Mouse (Mus musculus) embryo, embryonic 10 days (tissue): ENCODE results near the gene Usp22.
A peak's percentile ranks its signal among the peaks of the same experiment; 100 is the strongest.
"Not testable (repeated sequence)": the region's sequence is repeated elsewhere in the genome, so short reads cannot be mapped to it uniquely, and the experiment has no call there.

Experiments
- DNase-seq: peaks from one replicate; pipeline ENCODE4 v3.0.0-alpha.2; 2015; ENCODE audit warnings: low spot score

The Usp22 gene

DNA sequence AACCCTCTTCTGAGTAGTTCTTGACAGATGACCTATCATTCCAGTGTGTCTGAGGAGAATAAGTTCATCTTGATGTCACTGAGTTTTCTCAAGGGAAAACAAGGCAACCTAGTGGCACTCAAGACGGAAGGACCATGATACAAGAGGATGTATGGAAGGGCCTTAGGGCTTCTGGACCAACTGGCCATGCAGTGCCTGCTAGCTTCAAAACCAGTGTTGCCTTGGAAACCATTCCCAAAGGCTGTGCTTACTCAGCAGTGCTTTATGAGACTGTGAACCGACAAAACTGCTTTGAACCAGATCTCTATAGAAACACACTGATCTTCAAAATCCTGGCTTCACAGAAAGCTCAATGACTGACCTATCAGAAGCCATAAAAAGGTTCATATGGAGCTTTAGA is 15.9 kb upstream of the Usp22 start:
- DNase-seq: no peak

GRCm38 (mm10) chr11:61183820-61184219 is 9.0 kb upstream of the Usp22 start:
- DNase-seq: no peak

GRCm38 (mm10) chr11:61181624-61182023 is 6.8 kb upstream of the Usp22 start:
- no peak for DNase-seq

- no peak for DNase-seq
Measured at GRCm38 (mm10) chr11:61180361-61180760, 5.5 kb upstream of the Usp22 start.

- DNase-seq: no peak
Measured at GRCm38 (mm10) chr11:61176321-61176720, 1.5 kb upstream of the Usp22 start.

GRCm38 (mm10) chr11:61175778-61176177 is 923 bp upstream of the Usp22 start:
- no peak for DNase-seq

DNA sequence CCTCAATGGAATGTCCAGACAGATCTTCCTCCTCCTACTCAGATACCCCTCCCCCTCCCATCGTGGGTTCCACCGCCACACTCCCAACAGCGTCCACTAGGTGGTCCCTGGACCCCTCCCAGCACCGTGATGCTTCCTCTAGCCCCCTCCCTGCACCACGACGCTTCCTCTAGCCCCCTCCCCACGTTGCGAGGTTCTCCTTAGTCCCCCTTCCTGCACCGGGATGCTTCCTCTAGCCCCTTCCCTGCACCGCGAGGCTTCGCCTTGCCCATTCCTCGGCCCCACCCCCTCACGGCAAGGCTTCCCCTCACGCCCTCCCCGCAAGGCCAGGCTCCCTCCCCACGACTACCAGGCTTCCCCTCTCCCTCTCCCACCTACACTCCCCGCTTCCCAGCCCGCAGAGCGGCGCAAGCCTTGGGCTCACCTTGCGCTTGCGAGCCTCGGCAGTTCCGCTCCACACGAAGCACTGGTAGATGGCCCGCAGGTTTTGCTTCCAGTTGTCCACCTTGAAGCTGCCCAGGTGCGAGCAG is 499 bp downstream of the Usp22 start:
- DNase-seq: peak; percentile 82

DNA sequence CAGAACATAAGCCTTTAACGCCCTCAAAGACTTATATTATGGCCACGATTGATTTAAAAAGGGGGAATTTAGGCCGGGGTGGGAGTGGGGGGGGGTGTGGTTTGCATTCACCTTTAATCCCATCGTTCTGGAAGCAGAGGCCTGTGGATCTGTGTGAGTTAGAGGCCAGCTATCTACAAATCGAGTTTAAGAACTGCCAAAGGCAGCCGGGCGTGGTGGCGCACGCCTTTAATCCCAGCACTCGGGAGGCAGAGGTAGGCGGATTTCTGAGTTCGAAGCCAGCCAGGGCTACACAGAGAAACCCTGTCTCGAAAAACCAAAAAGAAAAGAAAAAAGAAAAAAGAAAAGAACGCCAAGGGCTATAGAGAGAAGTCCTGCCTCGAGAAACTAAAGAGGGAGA is 1.4 kb downstream of the Usp22 start:
- not testable (repeated sequence) for DNase-seq

- no peak for DNase-seq
Measured at GRCm38 (mm10) chr11:61170184-61170583, 4.7 kb downstream of the Usp22 start.

DNA sequence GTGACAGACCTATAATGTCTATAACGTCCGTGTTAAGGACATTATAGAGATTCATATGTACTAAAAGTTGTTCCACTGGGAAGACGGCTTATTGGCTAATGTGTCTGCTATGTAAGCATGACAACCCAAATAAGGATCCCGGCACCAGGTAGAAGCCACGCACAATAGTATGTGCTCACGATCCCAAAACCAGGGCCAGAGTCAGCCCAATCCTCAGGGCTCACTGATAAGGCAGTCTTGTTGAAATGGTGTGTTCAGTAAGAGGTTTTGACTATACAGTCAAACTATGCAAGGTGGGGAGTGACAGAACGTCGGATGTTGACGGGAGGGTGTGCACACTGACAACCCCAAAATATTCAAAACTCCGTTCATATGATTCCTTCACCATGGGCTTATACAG is 10.0 kb downstream of the Usp22 start:
- DNase-seq: no peak

DNA sequence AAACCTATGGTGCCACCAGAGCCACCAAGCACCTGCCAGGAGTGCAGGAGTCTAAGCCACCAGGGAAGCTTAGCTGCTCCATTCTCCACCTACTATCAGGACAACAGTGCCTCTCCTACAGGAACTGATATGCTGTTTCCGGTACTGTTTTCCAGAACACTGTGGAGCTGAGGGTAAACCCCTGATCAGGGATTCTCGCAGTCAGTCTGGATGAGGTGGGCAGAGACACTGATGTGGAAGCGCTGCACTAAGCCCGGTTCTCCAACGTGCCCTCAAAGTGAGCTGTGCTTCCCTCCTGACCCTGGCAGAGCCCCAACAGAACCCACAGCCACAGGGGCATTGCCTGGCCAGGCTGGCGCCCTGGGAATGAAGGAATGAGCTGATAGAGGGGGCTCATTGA is 10.5 kb downstream of the Usp22 start:
- DNase-seq: no peak

- DNase-seq: no peak
Measured at GRCm38 (mm10) chr11:61163341-61163740, 11.5 kb downstream of the Usp22 start.

DNA sequence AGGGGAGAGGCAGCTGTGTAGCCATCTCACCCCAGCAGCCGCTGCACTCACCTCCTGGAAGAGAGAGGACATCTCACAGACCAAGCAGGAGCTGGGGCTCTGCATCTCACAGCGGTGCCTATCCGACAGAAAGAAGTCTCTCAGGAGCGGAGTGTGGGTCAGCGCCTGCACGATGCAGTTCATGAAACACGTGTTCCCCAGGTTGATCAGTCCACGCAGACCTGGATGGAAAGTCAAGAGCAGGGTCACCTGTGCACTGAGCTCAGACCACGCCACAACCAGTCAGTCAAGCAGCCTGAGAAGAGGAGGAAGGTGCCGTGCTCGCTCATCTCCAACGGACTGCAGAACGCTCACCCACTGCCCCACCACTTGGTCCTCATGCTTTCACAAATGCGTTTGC is 12.1 kb downstream of the Usp22 start:
- no peak for DNase-seq

GRCm38 (mm10) chr11:61161121-61161520 is 13.7 kb downstream of the Usp22 start:
- no peak for DNase-seq

DNA sequence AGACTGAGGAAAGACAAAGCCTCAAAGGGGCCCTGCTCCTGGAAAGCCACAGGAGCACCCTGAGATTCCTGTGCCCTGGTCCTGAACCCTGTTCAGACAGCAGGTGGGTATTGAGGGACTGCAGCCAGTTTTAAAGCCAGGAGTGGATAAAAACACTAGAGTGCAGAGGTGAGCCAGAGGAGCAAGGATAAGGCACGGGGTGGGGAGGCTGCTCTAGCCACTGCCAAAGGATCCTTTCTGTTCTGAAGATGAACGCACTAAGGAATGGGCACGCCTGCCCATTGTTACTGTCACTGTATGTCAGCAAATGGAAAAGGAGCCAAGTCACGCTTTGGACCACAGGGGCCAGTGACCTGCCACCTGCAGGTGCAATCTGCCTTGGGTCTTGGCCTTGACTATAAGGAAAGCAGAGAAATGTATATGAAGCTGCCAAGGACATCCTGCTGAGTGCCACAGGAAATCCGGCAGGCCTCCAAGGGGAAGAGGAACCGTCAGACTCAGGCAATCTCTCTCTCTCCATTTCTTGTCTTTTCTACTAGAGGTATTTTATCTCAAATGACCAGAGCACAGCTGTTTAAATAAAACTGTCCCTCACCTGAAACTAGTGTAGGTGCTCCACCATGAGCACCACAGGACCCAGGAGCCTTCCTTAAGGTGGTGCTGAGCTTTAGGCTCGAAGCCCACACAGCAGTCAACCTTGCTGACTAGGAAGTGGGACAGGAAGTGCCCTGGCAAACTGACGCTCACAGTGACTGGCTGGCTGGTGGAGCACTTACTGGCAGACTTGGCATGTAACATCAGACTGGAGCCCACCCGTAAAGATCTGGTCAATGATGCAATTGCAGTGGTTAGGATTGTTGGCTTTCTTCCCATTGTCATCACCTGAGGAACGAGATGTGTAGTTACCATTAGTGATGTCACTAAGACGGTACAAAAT is 14.8 kb downstream of the Usp22 start:
- no peak for DNase-seq

GRCm38 (mm10) chr11:61158141-61158540 is 16.7 kb downstream of the Usp22 start:
- no peak for DNase-seq

DNA sequence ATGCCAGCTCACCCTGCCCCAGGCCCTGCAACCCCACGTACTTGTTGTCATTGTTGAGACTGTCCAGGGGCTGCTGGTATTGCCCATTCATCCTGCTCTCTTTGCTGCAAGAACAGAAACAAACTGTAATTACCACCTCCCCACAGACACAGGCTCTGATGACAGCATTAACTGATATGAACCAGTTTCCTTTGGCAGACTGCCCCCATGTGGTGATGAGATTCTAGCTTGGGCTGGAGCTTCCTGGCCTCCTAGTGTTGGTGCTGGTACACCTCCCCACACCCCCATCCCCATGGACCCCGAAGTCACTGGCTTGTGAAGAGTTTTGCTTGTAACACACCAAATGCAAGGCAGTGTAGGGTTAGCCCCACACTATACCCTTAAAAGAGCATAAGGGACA is 19.1 kb downstream of the Usp22 start:
- DNase-seq: no peak

- no peak for DNase-seq
Measured at GRCm38 (mm10) chr11:61150233-61151001, 24.4 kb downstream of the Usp22 start.

DNA sequence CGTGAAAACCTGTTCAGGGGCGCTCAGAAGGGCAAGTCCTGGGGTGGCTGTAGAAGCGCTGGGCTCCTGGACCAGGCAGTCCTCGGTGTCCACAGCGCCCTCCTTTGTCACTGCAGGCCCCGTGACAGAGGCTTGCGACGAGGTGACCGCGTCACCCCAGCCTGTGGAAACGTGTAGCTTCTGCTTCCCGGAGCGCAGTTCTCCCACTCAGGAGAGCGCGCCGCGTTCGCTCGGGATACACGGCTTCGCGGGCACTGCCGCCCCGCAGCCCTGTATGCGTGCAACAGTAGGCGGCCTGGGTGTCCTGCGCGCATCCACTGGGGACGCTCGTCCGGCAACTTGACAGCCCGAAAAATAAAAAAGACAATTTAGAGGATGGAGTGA is 27.6 kb downstream of the Usp22 start:
- peak; percentile 74 for DNase-seq

DNA sequence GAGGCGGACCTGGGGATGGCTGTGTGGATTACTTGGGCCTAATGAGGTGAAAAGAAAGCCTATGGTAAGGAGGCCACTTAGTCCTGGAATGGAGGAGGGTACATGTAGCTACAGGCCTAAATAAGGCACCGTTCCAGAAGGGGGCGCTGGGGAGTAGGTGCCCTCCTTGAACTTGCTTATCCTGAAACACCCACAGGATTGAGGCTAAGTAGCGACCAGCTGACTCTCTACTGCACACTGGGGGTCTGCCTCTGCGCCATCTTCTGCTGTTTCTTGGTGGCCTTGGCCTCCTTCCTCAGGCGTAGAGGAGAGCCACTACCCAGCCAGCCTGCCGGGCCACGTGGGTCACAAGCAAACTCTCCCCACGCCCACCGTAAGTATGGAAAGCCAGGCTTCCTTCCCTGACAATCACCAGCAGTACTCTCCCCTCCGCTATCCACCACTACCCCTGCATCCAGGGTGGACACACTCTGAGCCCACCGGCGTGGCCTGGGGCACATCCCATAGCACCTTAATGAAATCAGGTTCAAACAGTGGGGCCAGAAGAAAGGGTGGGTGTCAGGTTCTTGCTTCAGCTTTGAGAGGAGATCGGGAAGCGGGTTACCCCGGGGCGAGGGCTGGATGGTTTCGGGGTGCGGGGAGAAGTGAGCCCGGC is 28.1 kb downstream of the Usp22 start:
- DNase-seq: peak; percentile 79

- no peak for DNase-seq
Measured at GRCm38 (mm10) chr11:61145551-61145950, 29.3 kb downstream of the Usp22 start.
